Mouse (Mus musculus) spleen, postnatal 14 days (tissue): Measurements from ENCODE around the gene Pard3b.

Experiments
- DNase-seq, 2 experiments: peaks; one replicate each; pipeline ENCODE4 v3.0.0; 2021 to 2022; ENCODE audit warnings: low spot score in 2 of 2

Gene Pard3b

DNA sequence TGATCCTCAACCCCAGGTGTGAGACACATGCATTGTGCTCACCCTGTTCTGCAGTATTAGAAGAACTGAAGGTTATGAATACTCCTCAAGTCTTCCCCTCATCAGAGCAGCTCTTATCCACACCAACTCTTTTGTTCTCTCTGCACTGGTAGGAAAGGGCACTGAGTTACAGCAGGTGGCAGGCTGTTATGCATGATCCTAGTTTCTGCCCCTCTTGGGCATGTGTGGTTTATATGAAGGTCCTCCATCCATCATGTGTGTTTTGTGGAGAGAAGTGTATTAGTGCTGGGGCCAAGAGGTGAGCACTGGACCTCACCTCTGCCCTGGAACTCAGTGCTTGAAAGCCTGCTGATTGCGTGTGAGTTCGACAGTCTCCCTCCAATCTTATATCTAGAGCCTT is 994.3 kb downstream of the Pard3b start:
- no peak for DNase-seq

DNA sequence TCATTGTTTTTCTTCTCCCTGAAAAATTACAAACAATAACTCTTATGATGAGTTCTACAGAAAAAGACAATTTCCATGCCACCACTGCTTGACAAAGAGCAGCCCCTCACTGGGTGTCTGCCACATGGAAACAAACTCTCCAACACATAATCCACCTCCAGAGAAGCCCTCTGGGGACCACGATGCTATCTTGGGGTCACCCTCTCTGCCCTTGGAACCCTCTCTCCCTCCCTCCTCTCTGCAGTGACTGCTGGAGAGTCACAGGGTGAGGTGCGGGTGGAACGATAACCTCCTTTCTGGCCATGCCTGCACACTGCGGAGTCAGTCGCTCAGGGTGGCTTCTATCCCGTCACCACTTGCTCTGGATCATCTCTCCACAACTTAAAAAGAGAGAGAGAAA is 996.6 kb downstream of the Pard3b start:
- no peak for DNase-seq

DNA sequence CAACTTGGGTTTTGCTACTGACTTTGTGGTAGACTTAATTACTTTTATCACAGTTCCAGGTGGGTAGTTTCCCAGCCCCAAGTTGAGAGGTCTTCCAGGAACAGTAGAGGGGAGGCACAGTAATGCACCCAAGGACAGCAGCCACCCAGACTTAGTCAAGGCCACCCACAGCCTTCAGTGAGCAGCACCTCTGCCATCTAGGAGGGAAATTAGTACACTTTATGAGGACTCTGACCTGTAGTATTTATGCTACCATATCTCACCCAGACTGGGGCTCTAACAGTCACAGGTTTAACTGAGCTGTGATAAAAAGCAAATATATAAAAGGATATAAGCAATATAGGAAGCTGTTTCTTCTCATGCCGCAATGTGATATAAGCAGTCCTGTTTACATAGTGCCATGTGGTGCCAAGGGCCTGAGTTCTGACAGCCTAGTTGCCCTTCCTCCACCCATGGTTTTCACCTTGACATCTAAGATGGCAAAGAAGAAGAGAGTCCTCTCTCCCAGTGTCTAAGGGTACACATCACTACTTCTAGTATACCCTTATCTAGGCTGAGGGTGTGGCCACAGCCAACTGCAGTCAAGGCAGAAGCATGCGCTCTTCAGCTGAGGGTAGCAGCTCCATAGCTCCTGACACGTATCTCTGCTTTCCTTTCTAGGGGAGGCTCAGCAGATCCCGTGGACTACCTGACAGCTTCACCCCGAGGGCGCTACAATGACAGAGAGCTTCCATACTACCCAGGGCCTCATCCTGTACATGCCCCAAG is 998.5 kb downstream of the Pard3b start:
- DNase-seq, result no peak

DNA sequence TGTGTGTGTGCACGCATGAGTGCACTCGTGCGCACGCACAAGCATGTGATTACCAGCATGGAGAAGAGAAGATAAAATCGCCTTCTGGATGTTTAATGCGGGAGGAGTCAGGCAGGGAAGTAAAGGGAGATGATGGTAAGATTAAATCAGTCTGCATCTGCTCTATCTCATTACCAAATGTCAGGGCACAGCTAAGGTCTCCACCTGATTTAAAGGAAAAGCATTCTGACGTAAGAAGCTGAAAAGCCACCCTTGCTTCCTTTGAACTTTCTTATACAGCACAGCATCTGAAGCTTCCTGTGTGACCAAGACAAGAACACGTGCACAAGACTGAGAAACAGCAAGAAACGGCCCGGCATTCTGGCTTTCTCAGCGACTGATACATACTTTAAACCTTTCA is 1000.4 kb downstream of the Pard3b start:
- DNase-seq, result no peak

DNA sequence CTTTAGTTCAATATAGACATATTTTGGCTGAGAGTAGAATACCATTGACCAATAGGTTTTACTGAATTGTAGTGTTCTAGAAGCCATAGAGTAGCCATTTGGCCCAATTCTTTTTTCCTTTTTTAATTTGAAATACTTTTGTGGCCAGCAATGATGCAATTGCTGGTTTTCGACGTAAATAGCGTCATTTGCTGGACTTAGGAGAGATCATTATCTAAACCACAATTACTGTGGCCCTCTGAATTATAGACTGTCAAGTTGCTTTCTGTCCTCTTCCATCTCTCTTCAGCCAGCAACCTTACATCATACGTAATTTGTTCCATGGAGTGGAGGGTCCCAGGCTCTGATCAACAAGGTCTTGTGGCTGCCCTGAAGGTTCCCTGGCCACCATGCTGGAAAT is 1000.8 kb downstream of the Pard3b start:
- no peak for DNase-seq

DNA sequence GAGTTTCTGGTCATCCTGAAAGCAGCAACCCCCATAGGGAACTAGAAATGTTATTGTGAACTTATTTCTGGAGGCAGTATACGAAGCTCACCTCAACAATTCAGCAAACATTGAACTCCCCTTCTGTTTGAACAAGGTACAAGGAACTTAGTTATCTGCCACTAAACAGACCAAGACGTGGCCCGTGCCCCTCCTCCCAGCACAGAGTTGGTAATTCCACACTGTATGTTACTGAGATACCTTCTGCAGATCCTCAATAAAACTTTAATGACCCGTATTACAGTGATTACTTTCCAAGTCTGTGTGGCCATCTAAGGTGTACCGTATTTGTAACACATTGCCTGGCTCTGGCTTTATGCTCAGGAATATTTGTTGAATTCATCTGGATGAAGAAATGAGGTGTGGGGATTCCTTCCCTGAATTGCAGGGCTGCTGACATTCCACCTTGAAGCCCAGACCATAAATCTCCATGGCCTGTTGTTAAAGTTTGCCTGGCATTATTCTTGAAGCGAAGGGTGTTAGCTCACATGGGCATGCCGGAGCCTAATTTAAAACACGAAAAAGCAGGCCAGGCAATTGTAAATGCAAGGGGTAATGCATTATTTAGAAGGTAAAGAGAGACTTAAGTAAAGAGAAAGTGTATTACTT is 1006.1 kb downstream of the Pard3b start:
- no peak for DNase-seq

DNA sequence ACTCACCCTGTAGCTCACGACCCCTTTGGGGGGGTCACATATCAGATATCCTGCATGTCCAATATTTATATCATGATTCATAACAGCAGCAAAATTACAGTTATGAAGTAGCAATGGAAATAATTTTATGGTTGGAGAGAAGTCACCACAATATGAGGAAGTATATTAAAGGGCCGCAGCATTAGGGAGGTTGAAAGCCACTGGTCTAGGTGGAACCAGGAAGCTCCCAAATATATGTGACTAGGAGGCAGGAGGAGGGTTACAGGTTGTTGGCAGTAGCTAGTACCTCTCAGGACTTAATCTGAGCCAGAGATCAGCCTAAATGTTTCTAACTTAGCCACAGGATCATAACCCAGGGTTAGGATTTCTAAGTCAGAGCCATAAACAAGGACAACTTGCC is 1008.2 kb downstream of the Pard3b start:
- no peak for DNase-seq

DNA sequence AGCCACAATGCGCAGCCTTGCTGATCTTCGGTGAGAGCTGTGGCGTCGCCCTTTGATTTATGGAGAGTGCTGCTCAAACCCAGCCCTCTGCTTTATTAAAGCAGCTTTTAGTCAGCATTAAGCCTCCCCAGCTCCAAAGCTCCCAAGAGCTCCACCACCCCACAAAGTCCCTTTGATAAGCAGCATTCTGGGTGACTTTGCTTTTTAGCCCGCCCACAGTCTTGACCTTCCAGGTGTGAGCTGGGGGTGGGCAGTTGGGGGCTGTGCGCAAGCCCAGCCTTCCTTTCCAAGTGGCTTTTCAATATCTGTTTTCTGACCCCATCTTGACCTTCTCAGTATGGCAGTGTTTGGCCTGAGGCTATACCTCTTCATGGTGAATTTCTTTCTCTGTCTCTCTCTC is 1009.5 kb downstream of the Pard3b start:
- no peak for DNase-seq

DNA sequence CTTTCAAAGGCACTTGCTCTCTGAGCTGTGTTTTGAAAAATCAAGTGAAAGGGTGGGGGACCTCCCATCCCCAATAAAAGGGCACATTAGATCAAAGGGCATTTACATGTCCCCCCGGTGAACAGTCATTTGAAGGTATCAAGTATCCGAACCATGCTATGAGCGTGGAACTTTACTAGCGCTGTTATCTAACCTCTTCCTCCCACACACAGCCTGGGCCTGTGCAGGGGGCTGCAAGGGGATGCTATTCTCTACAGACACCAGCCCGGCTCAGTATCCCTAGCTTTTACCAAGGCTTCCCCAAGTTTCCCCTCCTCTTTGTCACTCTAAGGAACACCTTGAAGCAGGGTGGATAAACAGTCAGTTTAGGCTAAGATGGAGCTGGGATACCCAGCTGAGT is 1010.0 kb downstream of the Pard3b start:
- DNase-seq, result no peak

DNA sequence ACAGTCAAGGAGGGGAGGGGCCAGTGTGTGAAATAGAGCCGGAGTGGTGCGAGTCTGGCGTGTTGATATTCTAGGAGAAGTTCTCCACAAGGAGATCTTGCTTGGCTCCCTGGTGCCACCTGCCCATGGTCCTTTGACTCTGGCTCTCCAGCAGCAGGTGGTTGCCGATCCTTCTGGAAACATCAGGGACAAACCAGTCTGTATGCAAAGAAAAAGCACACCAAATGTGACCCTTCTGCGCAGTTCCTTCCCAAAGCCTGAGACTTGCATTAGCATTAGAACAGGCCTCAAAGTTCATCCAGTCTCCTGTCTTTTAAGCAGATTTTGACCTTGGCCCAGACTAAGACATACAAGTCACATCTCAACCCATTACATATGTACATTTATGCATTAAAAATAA is 1011.9 kb downstream of the Pard3b start:
- no peak for DNase-seq

DNA sequence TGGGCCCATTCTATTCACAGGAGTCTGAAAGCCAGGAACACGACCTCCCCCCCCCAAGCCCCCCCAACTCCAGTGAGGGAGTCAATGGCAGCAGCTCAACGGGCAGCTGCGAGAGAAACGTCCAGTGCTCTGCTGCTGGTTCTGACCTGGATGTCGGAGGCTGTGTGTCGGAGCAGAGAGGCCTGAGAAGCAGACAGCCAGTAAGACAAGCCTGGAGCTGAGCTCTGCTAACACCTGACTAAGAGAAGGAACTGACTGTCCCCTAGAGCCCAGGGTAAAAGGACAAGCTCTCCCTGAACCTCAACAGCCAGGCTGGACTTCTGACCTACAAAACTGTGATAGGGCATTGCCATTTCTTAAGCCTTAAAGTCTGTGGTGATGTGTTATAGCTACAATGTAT is 1015.8 kb downstream of the Pard3b start:
- no peak for DNase-seq

DNA sequence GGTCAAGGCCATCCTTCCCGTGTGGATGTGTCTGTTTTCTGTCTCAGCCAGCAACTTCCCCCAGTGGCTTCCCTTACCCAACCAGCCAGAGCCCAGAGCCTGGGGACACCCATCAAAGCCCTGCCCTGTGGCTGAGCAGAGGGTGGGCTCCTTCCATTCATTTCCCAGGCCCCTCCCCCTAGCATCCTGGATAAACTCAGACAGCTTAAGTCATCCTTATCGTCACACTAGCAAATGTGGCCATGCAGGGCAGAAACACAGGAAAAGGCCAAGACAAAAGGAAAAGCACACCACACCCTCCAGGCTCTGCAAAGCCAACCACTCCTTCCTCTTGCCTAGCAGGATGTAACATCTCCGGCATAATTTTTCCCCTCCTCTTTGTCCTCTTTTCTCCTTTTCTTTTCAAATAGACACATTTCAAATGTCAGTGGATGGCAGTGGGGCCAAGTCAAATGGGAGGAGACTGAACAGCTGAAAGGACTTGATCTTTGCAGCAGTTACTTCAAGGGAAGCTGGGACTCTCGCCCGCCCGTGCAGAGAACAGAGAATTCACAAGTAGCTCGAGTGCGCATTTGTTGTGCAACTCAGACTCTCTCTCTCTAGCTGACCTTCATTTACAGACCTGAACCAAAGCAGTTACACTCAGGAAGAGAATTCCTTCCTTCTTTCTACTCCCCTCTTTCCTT is 1026.5 kb downstream of the Pard3b start:
- DNase-seq, result no peak

DNA sequence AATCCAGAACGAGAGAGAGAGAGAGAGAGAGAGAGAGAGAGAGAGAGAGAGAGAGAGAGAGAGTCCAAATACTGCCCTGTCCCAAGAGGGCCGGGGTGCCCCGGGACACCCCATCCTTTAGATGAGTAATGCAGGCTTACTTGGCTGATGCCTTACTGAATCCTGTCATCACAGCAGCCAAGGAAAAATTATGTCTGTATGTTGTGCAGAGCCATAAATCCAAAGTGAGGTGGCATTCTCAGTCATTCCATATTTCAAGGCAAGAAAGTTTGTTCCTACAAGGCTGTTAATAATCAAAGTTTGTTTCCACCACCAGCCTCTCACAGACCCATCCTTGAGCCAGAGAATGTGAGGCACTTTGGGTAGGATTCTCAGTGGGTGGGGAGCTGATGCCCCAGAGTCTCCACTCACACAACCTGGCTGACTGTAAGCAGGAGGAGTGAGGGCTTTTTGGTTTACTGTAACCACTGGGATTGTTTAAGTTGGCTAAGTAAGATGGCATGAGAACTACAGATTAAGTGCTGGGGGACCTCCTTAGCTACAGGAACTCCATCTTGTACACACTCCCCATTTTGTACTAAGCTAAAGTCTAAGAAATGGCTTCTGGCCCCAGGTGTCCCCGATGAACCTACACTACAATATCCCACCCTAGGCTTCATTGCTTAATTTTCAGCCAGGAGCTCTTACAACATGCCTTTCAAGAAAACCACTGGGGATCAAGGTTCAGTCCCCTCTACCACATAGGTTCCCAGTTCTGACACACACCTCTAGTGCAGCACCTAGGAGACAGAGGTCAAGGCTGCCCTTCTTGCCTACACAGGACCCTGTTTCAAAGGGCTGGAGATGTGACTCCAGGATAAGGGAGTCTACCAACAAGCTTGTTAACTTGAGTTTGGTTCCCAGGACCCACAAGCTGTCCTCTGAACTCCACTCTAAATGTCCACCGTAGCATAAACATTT is 1027.4 kb downstream of the Pard3b start:
- DNase-seq, result no peak

DNA sequence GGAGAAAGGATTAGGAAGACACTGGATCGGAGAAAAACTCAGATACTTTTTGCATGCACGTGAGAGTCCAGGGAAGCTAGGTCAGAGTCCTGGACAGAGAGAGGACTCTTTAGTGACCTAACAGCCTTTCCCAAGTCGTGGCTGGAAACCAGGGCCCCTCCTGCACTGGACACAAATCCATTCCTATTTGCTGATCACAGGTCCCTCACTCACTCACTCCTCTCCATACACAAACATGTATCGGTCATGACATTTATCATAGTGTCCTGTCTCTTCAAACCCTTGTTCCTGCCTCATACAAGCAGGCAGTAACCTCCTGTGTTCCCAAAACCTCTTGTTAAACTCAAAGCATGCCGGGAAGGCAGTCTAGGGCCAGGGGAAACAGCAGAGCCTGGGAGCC is 1028.2 kb downstream of the Pard3b start:
- no peak for DNase-seq

DNA sequence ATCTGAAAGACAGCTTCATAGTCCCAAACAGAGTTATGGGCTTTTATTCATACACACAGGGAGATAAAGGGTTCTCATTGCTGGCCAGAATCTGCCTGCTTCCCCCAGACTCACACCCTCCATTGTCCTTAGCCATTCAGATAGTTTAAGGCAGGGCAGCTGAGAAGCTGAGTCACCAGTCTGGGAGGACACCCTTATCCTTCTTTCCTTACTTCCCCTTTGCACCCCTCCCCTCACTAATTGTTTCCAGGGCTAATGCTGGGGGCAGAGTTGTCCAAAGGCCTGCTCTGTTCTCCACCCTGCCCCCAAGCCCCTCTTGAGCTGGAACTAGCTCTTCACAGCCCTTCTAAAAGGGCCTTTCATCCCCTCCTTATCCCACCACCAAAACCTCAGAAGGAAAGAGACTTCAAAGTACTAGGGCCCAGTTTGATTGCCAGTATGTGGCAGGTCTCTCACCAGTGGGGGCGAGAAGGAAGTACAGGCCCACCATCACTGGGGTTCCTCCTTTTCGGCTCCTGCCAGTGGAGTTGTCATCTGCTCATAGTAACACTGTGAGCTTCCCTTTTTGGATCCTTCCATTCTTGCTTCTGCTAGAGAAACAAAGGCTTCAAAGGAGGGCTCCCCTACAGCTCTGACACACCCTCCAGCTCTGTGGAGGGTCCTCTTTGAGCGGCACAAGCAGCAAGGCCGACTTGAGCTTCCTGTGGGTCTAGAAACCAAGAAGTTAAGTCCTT is 1040.2 kb downstream of the Pard3b start:
- DNase-seq, result no peak

DNA sequence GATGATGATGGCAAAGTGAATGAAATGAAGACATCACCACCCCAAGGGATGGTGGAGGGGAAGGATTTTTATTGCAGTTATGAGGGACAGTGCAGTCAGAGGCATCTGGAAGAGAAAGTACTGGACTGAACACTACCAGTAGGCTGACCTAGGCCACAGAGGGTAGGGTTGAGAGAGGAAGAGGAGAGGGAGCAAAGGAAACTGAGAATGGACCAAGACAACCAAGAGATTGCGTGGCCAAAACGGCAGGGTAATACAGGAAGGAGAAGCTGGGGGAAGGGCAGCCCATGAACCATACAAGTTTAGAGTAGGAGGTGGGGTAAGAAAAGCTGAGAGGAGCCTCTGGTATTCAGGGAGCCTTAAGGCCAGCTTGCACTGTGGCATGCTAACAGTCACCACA is 1040.8 kb downstream of the Pard3b start:
- DNase-seq, result no peak

DNA sequence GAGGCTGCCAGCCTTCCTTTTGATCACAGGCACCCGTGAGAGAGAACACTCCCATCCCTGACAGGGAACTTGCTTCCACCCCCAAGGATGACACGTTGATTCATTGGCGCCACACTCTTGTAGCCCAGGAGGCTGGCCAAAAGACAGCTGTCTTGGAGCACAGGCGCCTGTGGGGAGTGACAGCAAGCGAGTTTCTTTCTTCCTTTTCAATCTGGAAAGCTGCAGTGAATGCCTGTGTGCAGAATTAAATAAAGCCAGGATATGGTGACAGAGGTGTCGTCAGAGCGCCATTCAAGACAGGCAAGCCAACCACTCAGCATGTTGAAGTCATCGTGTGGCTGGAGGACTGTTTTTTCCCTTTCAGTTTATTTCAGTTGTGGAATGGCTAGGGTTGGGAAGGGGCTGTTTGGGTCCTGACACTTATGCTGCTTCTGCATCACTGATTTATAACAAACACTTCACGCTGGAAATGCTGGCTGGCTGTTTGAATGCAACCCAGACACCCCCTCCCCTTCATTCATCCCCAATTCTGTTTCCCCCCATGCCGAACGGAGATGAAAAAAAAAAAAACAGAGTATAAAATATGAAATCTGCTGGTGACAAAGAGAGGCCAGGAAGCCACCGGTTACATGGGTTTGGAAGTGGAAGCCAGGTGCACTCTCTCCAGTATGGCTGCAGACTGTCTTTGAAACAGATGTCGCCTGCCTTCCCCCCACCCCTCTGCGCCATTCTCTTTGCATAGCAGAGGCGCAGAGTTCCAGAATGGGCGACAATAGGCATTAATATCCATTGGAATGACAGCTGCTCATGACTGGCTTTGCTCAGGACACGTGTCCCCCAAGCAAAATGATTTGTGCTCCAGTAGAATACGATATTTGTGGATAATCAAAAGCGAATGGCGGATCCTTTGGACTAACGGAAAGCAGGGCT is 1044.1 kb downstream of the Pard3b start:
- no peak for DNase-seq

DNA sequence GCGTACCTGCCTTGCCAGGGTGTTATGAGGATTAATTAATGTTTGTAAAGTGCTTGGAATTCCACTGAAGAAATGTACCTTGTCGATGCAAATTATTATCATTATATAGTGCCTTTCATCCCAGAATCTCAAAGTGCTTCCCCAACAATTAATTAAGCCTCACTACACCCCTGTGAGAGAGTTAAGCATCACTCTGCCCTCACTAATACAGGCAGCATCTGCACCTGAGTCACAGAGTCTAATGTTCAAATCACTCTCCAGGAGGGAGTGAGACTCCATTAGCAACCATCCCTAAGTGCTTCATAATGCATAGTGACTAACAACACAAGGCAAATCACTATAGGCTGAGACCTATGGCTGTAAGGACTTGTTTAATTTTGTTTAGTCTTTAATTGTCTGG is 1044.9 kb downstream of the Pard3b start:
- no peak for DNase-seq

DNA sequence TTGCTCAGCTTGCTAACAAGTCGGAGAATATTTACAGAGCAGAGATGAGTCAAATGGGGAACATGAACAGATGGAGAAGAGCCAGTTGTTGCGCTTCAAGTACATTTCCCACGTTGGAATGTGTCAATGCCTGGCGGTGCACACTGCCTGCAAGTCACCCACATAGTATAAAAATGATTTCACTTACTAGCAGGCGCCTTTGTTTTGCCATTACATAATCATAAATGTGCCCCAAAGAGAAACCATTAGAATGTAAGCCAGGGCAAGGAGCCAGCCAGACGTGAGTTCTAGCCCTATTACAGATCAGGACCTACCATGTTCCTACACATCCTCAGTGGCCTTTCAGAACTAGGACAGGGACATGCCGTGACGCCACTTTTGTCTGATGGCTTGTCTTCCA is 1048.9 kb downstream of the Pard3b start:
- no peak for DNase-seq

DNA sequence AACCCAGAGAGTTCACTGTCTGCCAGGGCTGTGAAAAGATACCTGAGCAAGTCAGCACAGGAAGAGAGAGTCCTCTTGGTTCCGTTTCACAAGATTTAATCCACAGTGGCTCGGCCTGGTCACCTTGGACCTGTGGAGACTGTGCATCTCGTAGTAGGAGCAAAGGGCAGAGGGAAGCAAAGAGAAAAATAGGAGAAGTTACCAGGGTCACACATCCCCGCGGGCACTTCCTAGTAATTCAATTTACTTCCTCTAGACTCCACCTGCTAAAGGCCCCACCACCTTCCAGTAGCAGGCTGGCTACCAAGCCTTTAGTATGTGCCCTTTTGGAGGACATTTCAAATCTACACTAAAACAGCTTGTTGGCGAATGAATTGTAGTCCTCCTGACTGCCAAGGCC is 1052.6 kb downstream of the Pard3b start:
- no peak for DNase-seq
